Mouse (Mus musculus) neural tube, embryonic 10.5 days (tissue): ENCODE measurements around the gene Pglyrp4.
"Not testable (repeated sequence)": the region's sequence is repeated elsewhere in the genome, so short reads cannot be mapped to it uniquely, and the experiment has no call there.

Source experiments
- DNase-seq: peaks from one replicate; pipeline ENCODE4 v3.0.0-alpha.2; 2017; ENCODE audit warnings: low spot score; ENCODE audit errors: extremely low spot score

Gene Pglyrp4

DNA sequence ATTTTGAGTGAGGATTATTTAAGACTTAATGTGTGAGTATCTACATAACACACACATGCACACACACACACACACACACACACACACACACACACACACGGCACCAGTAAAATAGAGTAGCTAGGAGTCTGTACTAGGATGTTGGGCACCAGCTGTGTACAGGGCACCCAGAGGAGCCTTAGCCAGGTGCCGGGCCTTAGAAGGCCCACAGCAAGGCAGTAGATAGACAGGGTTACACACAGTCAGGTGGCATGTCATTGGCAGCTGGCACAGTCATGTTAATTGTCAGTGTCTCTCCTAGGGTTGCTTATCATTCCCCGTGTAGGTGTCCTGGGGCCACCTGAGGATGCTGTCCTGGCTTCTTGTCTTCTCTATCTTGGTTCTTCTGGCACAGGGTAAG, at the start of gene Pglyrp4:
TSS of gene Pglyrp4 (plus strand) at position 301 of the 400 bp plus-strand sequence.
- DNase-seq = no peak

DNA sequence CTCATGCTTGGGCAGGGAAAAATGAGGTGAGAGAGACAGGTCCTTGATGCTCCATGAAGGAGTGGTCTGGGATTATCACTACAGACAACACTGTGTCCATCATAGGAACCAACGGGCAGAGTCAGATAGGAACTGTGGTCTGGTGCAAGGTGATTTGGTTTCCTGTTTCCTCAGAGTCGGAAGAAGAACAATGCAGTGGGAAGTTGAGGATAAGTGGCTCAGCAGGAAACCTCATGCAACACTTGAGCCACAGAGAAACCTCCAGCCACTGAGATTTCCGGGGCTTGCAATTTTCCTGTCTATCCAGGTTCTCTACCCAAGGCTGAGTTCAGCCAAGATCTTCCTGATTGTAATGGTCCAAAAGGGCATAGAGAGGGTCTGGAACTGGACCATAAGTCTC, 48.0 kb upstream of the Pglyrp4 start:
- DNase-seq = no peak

DNA sequence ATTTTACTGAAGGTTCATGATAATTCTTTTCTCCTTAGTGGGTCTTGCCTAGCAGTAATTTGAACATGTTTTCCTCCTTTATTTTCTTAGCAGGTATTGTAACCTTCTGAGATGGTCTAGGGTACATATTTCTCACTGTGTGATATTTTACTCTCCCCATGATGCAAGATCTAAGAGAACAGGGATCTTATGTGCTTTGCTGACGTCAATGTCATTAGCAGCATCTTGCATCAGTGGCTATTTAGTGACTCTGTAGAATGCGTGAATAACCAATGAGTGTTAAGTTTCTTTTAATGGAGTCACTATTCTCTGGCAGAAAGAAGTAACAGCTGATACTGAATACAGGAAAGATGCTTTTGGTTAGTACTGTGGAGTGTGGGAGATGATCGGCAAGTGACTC, 42.8 kb upstream of the Pglyrp4 start:
- DNase-seq = no peak

DNA sequence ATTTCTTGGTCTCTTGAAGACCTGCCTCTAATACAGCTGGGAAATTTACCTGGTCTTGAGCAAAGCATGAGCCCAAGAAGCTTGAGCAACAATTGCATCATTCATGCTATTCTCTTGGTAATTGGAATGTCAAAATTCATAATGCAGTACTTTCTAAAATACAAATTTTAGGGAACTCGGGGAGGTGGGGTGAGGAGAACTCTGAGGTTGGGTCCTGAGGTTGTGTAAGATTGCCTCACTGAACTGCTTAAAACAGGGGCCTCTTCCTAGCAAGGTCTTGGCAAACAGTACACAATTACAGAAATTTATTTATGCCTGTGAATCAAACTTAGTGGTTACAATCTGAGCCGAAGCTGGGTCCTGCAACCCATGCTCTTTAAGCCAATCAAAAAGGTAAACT, 39.9 kb upstream of the Pglyrp4 start:
- DNase-seq = no peak

GRCm38 (mm10) chr3:90693496-90693895, 33.2 kb upstream of the Pglyrp4 start:
- no peak for DNase-seq

GRCm38 (mm10) chr3:90695613-90696012, 31.1 kb upstream of the Pglyrp4 start, which contains the start of gene S100a9:
S100a9 (minus strand) TSS chr3:90695721.
- no peak for DNase-seq

DNA sequence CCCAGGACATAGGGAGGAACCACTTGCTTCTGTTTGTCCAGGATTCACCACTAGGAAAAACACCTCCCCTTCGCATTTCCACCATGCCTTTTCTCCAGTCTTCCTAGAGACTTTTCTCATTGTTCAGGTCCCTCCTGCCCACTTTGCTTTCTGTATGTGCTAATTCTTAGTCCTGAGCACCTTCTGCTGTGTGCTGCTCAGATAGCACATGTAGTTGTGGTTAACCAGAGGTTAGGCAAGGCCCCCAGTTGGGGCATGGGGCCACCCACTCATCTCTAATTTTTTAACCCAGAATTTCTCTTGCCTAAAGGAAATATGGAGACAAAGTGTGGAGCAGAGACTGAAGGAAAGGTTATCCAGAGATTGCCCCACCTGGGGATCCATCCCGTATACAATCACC, 24.5 kb upstream of the Pglyrp4 start:
- DNase-seq = no peak

GRCm38 (mm10) chr3:90708523-90709202, 18.0 kb upstream of the Pglyrp4 start:
- DNase-seq = no peak

GRCm38 (mm10) chr3:90709591-90710460, 16.9 kb upstream of the Pglyrp4 start:
- DNase-seq = peak; percentile 79

DNA sequence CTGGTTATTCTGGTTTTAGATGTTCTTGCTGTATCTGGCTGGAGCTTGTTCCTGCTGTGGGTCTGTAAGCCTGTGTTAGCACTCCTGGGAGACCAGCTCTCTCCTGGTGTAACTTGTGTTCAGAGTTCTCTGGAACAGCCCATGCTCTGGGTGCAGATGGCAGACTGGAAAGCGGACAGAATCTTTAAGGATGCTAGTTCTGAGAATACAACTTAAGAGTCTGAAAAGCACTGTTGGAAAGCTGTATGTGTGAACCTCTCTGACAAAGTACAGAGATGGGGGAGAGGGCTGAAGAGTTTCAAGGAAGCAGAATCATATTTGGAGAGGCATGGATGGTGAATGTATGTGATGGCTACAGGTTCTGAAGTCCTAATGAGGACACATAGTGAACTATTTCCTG, 23.0 kb downstream of the Pglyrp4 start:
- no peak for DNase-seq

DNA sequence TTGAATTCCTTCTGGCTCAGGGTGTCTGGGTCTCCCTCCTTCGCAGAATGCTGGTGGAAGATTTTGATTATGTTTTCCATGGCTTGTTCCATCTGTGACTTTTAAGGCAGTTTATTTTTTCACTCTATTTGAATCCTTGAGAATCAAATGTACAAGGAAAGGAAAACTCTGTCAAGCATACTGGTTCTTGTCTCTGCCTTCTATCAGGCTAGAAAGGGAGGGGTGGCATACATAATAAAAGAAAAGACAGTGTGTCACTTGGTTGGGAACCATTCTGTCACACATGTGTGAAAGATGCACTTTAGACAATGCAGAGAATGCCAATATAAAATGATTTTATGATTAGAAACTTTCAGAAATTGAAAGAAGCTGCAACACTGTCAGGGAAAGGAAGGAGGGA, 51.1 kb downstream of the Pglyrp4 start, which contains the start of gene Gm5849:
TSS of gene Gm5849 (minus strand) at position 101 of the 400 bp plus-strand sequence.
- not testable (repeated sequence) for DNase-seq
